Mouse (Mus musculus): ENCODE results near the gene Bloc1s5. TPM values are rescaled to one million over a fixed set of nuclear protein-coding genes. Genes with fewer than 3 reads are reported as not detected.

The Bloc1s5 gene
- polyA plus RNA-seq, 1 experiment, result 0.28 TPM

DNA sequence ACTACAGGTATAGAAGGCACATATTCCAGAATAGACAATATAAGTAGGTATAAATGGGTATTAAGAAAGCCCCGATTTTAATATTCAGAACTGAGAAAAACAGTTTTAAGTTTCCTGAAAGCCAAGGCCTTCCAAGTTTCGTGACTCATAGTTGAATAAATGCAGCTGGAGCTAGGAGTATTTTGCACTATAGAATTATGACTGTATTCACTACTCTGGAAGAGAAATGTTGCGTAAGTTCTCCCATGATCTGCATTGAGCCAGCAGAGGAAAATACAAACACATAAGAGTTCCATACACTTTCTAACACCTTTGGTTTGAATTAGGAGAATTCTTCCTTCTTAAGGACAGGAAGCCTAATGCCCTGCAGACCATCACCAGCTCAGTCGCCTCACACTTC, 15.4 kb upstream of the Bloc1s5 start:
- Histone ChIP-seq H3K36me3 (ENCODE audit: control insufficient read depth) (peaks cover 98% of the 10 kb centered on the region), H3K4me3 (replicated peaks) (no peak overlapping the region), H3K9me3 (ENCODE audit: control insufficient read depth, low read length) (no peaks in the 10 kb centered on the region), H3K4me1 (ENCODE audit: control insufficient read depth) (peaks cover 6% of the 10 kb centered on the region), H3K27me3 (ENCODE audit: control insufficient read depth) (no peaks in the 10 kb centered on the region)
- TF ChIP-seq GATA1 (IDR thresholded peaks at IDR 0.05; ENCODE audit: low read length) (no peak), TAL1 (IDR thresholded peaks at IDR 0.05; ENCODE audit: low read length) (no peak)

- Histone ChIP-seq H3K9me3 (ENCODE audit: control insufficient read depth, low read length) (no peaks in the 10 kb centered on the region), H3K4me3 (replicated peaks) (no peak overlapping the region), H3K4me1 (ENCODE audit: control insufficient read depth) (peaks cover 3% of the 10 kb centered on the region), H3K36me3 (ENCODE audit: control insufficient read depth) (peaks cover 98% of the 10 kb centered on the region), H3K27me3 (ENCODE audit: control insufficient read depth) (no peaks in the 10 kb centered on the region)
- TF ChIP-seq GATA1 (IDR thresholded peaks at IDR 0.05; ENCODE audit: low read length), result no peak
These were observed 14.2 kb upstream of the Bloc1s5 start for GRCm38 (mm10) chr13:38649069-38649468.

GRCm38 (mm10) chr13:38641414-38641813, 6.5 kb upstream of the Bloc1s5 start:
- TF ChIP-seq TAL1 (IDR thresholded peaks at IDR 0.05; ENCODE audit: low read length) (no peak), GATA1 (IDR thresholded peaks at IDR 0.05; ENCODE audit: low read length) (no peak)
- Histone ChIP-seq H3K36me3 (ENCODE audit: control insufficient read depth) (peaks cover 65% of the 10 kb centered on the region), H3K9me3 (ENCODE audit: control insufficient read depth, low read length) (peaks cover 6% of the 10 kb centered on the region), H3K27me3 (ENCODE audit: control insufficient read depth) (no peaks in the 10 kb centered on the region), H3K4me3 (replicated peaks) (no peak overlapping the region), H3K4me1 (ENCODE audit: control insufficient read depth) (peaks cover 7% of the 10 kb centered on the region)

DNA sequence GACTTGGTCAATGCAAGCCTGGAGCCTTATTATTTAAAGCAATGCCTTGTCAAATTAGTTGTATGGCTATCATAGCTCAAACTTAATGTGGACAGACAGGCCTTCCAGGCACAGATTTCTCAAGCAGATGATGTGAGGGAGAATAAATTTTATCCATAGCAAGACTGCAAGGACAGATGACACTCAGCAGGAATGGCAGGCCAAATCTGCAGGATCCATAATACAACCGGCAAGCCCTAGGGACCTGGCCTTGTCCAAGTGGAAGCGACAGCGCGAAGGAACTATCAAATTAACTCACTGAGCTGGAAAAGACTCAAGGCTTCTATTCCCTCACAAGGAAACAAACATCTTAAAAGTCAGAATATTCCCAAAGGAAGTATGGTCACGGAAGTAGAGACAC, 6.1 kb upstream of the Bloc1s5 start:
- Histone ChIP-seq H3K4me1 (ENCODE audit: control insufficient read depth) (peaks cover 11% of the 10 kb centered on the region), H3K36me3 (ENCODE audit: control insufficient read depth) (peaks cover 60% of the 10 kb centered on the region), H3K27me3 (ENCODE audit: control insufficient read depth) (no peaks in the 10 kb centered on the region), H3K9me3 (ENCODE audit: control insufficient read depth, low read length) (peaks cover 6% of the 10 kb centered on the region), H3K4me3 (replicated peaks) (no peak overlapping the region)
- TF ChIP-seq TAL1 (IDR thresholded peaks at IDR 0.05; ENCODE audit: low read length) (no peak), GATA1 (IDR thresholded peaks at IDR 0.05; ENCODE audit: low read length) (no peak)

DNA sequence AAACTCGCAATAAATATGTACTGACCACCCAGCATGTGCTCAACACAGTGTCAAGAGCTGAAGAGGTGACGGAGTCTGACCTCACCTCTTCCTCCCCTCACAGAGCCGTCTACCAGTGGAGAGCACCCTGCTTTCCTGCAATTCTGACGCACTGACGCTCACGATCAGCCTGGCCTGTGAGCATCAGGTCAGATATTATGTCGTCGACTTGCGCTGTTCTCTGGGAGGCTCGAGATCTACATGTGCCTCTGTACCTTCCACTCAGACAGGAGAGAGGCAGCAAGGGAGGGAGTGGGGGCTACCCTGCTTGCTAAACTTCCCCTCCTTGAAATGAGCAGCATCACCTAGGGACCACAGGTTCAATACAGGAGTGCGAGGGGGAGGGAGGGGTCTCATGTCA, 3.8 kb upstream of the Bloc1s5 start:
- Histone ChIP-seq H3K27me3 (ENCODE audit: control insufficient read depth) (no peaks in the 10 kb centered on the region), H3K36me3 (ENCODE audit: control insufficient read depth) (peaks cover 37% of the 10 kb centered on the region), H3K9me3 (ENCODE audit: control insufficient read depth, low read length) (peaks cover 4% of the 10 kb centered on the region), H3K4me1 (ENCODE audit: control insufficient read depth) (peaks cover 30% of the 10 kb centered on the region), H3K4me3 (replicated peaks) (no peak overlapping the region)
- TF ChIP-seq GATA1 (IDR thresholded peaks at IDR 0.05; ENCODE audit: low read length), result no peak
- TF ChIP-seq TAL1 (IDR thresholded peaks at IDR 0.05; ENCODE audit: low read length), result no peak

DNA sequence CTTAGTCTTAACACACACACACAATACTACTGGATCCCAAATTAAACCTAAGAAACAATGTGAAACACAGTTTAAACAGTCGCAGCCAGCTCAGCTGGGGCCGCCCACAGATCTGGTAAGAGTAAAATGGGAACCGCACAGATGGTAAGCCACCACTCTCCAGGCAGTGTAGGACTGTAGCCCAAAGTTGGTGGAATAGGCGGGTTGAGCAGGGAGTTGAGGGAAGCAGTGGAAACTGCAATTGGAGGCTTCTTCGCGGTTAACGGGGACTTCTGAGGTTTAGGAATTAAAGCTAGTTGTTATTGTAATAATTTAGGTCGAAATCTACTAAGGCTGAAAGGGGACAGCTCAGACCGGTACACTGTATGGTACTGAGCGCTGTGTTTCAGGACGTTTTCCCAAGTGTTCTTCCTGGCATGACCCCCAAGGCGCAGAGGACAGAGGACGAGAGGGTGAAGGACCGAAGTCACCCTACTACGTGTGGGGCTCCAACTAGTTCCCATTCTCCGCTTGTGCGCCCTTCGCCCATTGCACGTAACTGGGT, 581 bp downstream of the Bloc1s5 start:
- TF ChIP-seq TAL1 (IDR thresholded peaks at IDR 0.05; ENCODE audit: low read length) (no peak), GATA1 (IDR thresholded peaks at IDR 0.05; ENCODE audit: low read length) (no peak)
- no peaks in the 10 kb centered on the region for H3K9me3 ChIP-seq (ENCODE audit: control insufficient read depth, low read length)
- peaks cover 26% of the 10 kb centered on the region for H3K36me3 ChIP-seq (ENCODE audit: control insufficient read depth)
- peak overlapping the region; percentile 67 for H3K4me3 ChIP-seq (replicated peaks)
- no peaks in the 10 kb centered on the region for H3K27me3 ChIP-seq (ENCODE audit: control insufficient read depth)
- H3K4me1 ChIP-seq (ENCODE audit: control insufficient read depth), result peaks cover 58% of the 10 kb centered on the region

DNA sequence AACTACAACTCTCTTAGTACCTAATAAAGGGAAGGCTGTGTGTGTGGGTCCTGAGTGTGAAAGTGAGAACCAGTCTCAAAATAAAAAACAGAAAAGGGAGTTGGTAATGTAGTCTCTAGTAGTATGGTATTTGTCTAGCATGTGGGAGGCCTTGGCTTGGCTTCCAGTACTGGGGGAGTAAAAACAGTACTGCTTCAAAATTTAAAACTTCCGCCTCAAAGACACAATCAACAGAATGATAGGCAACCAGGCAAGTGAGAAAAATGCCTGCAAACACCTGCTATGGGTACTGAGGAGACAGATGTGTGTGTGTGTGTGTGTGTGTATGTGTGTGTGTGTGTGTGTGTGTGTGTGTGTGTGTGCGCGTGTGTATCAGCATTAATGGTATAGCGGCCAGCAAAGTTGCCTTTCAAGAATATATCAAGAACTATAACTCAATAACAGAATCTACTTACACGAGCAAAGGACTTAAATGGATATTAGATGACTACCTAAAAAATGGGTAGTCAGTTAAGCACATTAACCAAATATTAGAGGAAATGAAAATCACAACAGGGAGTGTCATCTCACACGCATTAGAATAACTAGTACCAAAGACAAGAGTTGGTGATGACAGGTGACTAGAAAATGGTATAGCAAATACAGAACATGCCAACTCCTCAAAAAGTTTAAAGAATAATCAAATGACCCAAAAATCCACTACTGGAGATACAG, 1.5 kb downstream of the Bloc1s5 start:
- peak overlapping the region; percentile 67 for H3K4me3 ChIP-seq (replicated peaks)
- peaks cover 29% of the 10 kb centered on the region for H3K36me3 ChIP-seq (ENCODE audit: control insufficient read depth)
- no peaks in the 10 kb centered on the region for H3K9me3 ChIP-seq (ENCODE audit: control insufficient read depth, low read length)
- peaks cover 58% of the 10 kb centered on the region for H3K4me1 ChIP-seq (ENCODE audit: control insufficient read depth)
- no peaks in the 10 kb centered on the region for H3K27me3 ChIP-seq (ENCODE audit: control insufficient read depth)
- TF ChIP-seq TAL1 (IDR thresholded peaks at IDR 0.05; ENCODE audit: low read length) (no peak), GATA1 (IDR thresholded peaks at IDR 0.05; ENCODE audit: low read length) (no peak)

DNA sequence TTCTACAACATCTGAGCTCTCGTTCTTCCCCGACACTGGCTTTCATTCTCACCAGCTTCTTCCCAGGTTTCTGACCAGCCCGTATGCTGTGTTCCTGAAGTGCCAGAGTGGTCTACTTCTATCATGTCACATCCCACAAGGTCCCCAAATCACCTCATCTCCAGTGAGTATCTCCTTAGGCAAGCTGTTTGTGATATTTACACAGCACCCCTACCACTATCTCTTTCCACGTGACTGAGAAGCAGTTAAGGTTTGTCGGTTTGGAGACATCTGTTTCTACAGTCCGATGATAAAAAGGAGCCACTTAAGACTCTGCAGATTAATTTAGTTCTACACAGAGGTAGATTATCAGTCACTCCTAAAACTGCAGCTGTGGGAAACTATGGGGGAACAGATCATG, 2.4 kb downstream of the Bloc1s5 start:
- peaks cover 58% of the 10 kb centered on the region for H3K4me1 ChIP-seq (ENCODE audit: control insufficient read depth)
- TF ChIP-seq GATA1 (IDR thresholded peaks at IDR 0.05; ENCODE audit: low read length), result peak; percentile 76
- peak; percentile 75 for TF ChIP-seq TAL1 (IDR thresholded peaks at IDR 0.05; ENCODE audit: low read length)
- H3K36me3 ChIP-seq (ENCODE audit: control insufficient read depth), result peaks cover 33% of the 10 kb centered on the region
- H3K9me3 ChIP-seq (ENCODE audit: control insufficient read depth, low read length), result no peaks in the 10 kb centered on the region
- H3K4me3 ChIP-seq (replicated peaks), result peak overlapping the region; percentile 67
- H3K27me3 ChIP-seq (ENCODE audit: control insufficient read depth), result no peaks in the 10 kb centered on the region

GRCm38 (mm10) chr13:38626229-38626525, 8.7 kb downstream of the Bloc1s5 start:
- Histone ChIP-seq H3K36me3 (ENCODE audit: control insufficient read depth) (peaks cover 74% of the 10 kb centered on the region), H3K4me1 (ENCODE audit: control insufficient read depth) (peaks cover 31% of the 10 kb centered on the region), H3K4me3 (replicated peaks) (no peak overlapping the region), H3K9me3 (ENCODE audit: control insufficient read depth, low read length) (no peaks in the 10 kb centered on the region), H3K27me3 (ENCODE audit: control insufficient read depth) (no peaks in the 10 kb centered on the region)
- TF ChIP-seq GATA1 (IDR thresholded peaks at IDR 0.05; ENCODE audit: low read length) (no peak), TAL1 (IDR thresholded peaks at IDR 0.05; ENCODE audit: low read length) (no peak)

Measured in erythroblast, embryonic 14.5 days (primary cell).